Mouse (Mus musculus) embryonic facial prominence, embryonic 15.5 days (tissue): ENCODE measurements around the gene Hs6st1. TPM values are rescaled to one million over a fixed set of nuclear protein-coding genes. Genes with fewer than 3 reads are reported as not detected.

ENCODE experiments used
- ATAC-seq: fragments of 200-750 bp; cut with Nextera tagmentation; 2 replicates; pipeline ENCODE4 v1.8.0; 2017; ENCODE audit warnings: low read depth, moderate TSS enrichment; ENCODE audit not compliant: insufficient number of reproducible peaks, low FRiP score, low TSS enrichment
- H3K27ac ChIP-seq: fragments of 300-500 bp; sonication (generic); replicated peaks from 2 replicates; pipeline ENCODE4 v1.5.1; 2015; ENCODE audit warnings: mild to moderate bottlenecking, inconsistent platforms
- H3K27me3 ChIP-seq: fragments of 300-500 bp; sonication (generic); 2 replicates; pipeline ENCODE4 v1.6.1; 2015; ENCODE audit warnings: inconsistent platforms
- H3K36me3 ChIP-seq: fragments of 300-500 bp; sonication (generic); 2 replicates; pipeline ENCODE4 v1.6.1; 2015; ENCODE audit warnings: mild to moderate bottlenecking, inconsistent platforms
- H3K4me1 ChIP-seq: fragments of 300-500 bp; sonication (generic); 2 replicates; pipeline ENCODE4 v1.6.1; 2015; ENCODE audit warnings: inconsistent platforms
- H3K4me2 ChIP-seq: fragments of 300-500 bp; sonication (generic); replicated peaks from 2 replicates; pipeline ENCODE4 v1.6.1; 2015; ENCODE audit warnings: mild to moderate bottlenecking, inconsistent platforms
- H3K4me3 ChIP-seq: fragments of 300-500 bp; sonication (generic); replicated peaks from 2 replicates; pipeline ENCODE4 v1.5.1; 2015; ENCODE audit warnings: mild to moderate bottlenecking, inconsistent platforms
- H3K9ac ChIP-seq: fragments of 300-500 bp; sonication (generic); 2 replicates; pipeline ENCODE4 v1.6.1; 2015; ENCODE audit warnings: inconsistent platforms
- H3K9me3 ChIP-seq: fragments of 300-500 bp; sonication (generic); replicated peaks from 2 replicates; pipeline ENCODE4 v1.6.1; 2016; ENCODE audit warnings: inconsistent platforms
- WGBS: fragments of 180-500 bp; shearing (Covaris S2); methylation state at CpG from one replicate; pipeline ENCODE4 v1.1.7; 2015; 5-methylcytosine and 5-hydroxymethylcytosine counted together
- polyA plus RNA-seq: library from polyadenylated mRNA; unstranded; fragments of >200 nt; fragmentation: Nextera tagmentation; extraction: Ambion mirVana; gene quantifications from 2 replicates; pipeline ENCODE4 v1.2.1, GENCODE M21; 2015

The Hs6st1 gene
- polyA plus RNA-seq, 1 experiment from 2014 or later = 8.3 TPM

- H3K4me3 ChIP-seq = no peak overlapping the region
- H3K4me2 ChIP-seq = no peak overlapping the region
- WGBS = 59% methylated on average over 4 of the region's 4 CpGs
- no peaks in the 10 kb centered on the region for H3K27me3 ChIP-seq
- H3K36me3 ChIP-seq = no peaks in the 10 kb centered on the region
- no peak overlapping the region for H3K27ac ChIP-seq
- 0 out of 2 replicates have a peak, but pooled peaks cover 3% of the 10 kb centered on the region for H3K4me1 ChIP-seq
- no peak for ATAC-seq
- H3K9ac ChIP-seq = no peak overlapping the region
- no peaks in the 10 kb centered on the region for H3K9me3 ChIP-seq
Observed at GRCm38 (mm10) chr1:36131154-36131553, 63.0 kb downstream of the Hs6st1 start.

DNA sequence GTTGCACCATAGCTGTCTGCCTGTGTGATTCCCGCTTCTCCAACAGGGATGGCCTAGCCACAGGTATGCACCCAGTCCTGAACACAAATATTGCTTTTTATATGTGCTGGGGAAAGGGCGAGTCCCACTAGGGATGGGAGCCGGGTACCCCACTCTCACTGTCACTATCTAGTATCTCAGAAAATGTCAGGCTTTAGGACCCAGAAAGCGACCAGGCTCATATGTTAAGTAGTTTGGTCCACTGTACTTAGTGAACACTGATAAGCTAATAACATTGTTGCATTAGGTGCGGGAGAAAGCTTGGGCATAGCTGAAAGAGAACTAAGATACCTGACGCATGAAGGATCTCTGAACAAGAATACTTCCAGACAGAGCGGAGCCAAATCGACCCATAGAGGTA lies 63.6 kb downstream of the Hs6st1 start:
- no peak for ATAC-seq
- Histone ChIP-seq H3K9ac (no peak overlapping the region), H3K9me3 (no peaks in the 10 kb centered on the region), H3K27me3 (no peaks in the 10 kb centered on the region), H3K27ac (no peak overlapping the region), H3K4me1 (0 out of 2 replicates have a peak, but pooled peaks cover 3% of the 10 kb centered on the region), H3K36me3 (no peaks in the 10 kb centered on the region), H3K4me2 (no peak overlapping the region), H3K4me3 (no peak overlapping the region)
- 66% methylated on average over 8 of the region's 8 CpGs for WGBS

- 83% methylated on average over 4 of the region's 4 CpGs for WGBS
- Histone ChIP-seq H3K27ac (no peak overlapping the region), H3K9ac (no peak overlapping the region), H3K36me3 (no peaks in the 10 kb centered on the region), H3K4me1 (0 out of 2 replicates have a peak, but pooled peaks cover 3% of the 10 kb centered on the region), H3K4me3 (no peak overlapping the region), H3K4me2 (no peak overlapping the region), H3K9me3 (no peaks in the 10 kb centered on the region), H3K27me3 (no peaks in the 10 kb centered on the region)
- no peak for ATAC-seq
Observed at GRCm38 (mm10) chr1:36132211-36132610, 64.0 kb downstream of the Hs6st1 start.

GRCm38 (mm10) chr1:36133041-36133440 lies 64.8 kb downstream of the Hs6st1 start:
- no peaks in the 10 kb centered on the region for H3K36me3 ChIP-seq
- ATAC-seq = no peak
- no peak overlapping the region for H3K9ac ChIP-seq
- no peak overlapping the region for H3K27ac ChIP-seq
- no peaks in the 10 kb centered on the region for H3K27me3 ChIP-seq
- 0 out of 2 replicates have a peak, but pooled peaks cover 3% of the 10 kb centered on the region for H3K4me1 ChIP-seq
- WGBS = 64% methylated on average over 8 of the region's 8 CpGs
- H3K9me3 ChIP-seq = no peaks in the 10 kb centered on the region
- no peak overlapping the region for H3K4me3 ChIP-seq
- no peak overlapping the region for H3K4me2 ChIP-seq

- H3K9ac ChIP-seq = no peak overlapping the region
- no peaks in the 10 kb centered on the region for H3K36me3 ChIP-seq
- no peak overlapping the region for H3K4me2 ChIP-seq
- no peaks in the 10 kb centered on the region for H3K27me3 ChIP-seq
- no peak for ATAC-seq
- H3K9me3 ChIP-seq = no peaks in the 10 kb centered on the region
- 69% methylated on average over 3 of the region's 3 CpGs for WGBS
- 0 out of 2 replicates have a peak, but pooled peaks cover 3% of the 10 kb centered on the region for H3K4me1 ChIP-seq
- no peak overlapping the region for H3K4me3 ChIP-seq
- no peak overlapping the region for H3K27ac ChIP-seq
Observed at GRCm38 (mm10) chr1:36133647-36134046, 65.4 kb downstream of the Hs6st1 start.

- Histone ChIP-seq H3K4me2 (no peak overlapping the region), H3K9me3 (no peaks in the 10 kb centered on the region), H3K4me1 (0 out of 2 replicates have a peak, but pooled peaks cover 3% of the 10 kb centered on the region), H3K27me3 (no peaks in the 10 kb centered on the region), H3K9ac (no peak overlapping the region), H3K4me3 (no peak overlapping the region), H3K27ac (no peak overlapping the region), H3K36me3 (no peaks in the 10 kb centered on the region)
- 2% methylated on average over 3 of the region's 3 CpGs for WGBS
- ATAC-seq = no peak
Observed at GRCm38 (mm10) chr1:36134584-36134983, 66.4 kb downstream of the Hs6st1 start.

GRCm38 (mm10) chr1:36140311-36140710 lies 72.1 kb downstream of the Hs6st1 start:
- ATAC-seq = no peak
- Histone ChIP-seq H3K4me2 (no peak overlapping the region), H3K27me3 (no peaks in the 10 kb centered on the region), H3K36me3 (peaks cover 26% of the 10 kb centered on the region), H3K9ac (no peak overlapping the region), H3K4me1 (no peaks in the 10 kb centered on the region), H3K9me3 (no peaks in the 10 kb centered on the region), H3K27ac (no peak overlapping the region), H3K4me3 (no peak overlapping the region)
- 94% methylated on average over 15 of the region's 15 CpGs for WGBS

- Histone ChIP-seq H3K27me3 (no peaks in the 10 kb centered on the region), H3K4me3 (no peak overlapping the region), H3K27ac (no peak overlapping the region), H3K4me1 (no peaks in the 10 kb centered on the region), H3K9ac (no peak overlapping the region), H3K9me3 (no peaks in the 10 kb centered on the region), H3K4me2 (no peak overlapping the region), H3K36me3 (peaks cover 60% of the 10 kb centered on the region)
- ATAC-seq = no peak
- 18% methylated on average over 1 of the region's 1 CpGs for WGBS
Observed at GRCm38 (mm10) chr1:36145050-36145449, 76.8 kb downstream of the Hs6st1 start.

DNA sequence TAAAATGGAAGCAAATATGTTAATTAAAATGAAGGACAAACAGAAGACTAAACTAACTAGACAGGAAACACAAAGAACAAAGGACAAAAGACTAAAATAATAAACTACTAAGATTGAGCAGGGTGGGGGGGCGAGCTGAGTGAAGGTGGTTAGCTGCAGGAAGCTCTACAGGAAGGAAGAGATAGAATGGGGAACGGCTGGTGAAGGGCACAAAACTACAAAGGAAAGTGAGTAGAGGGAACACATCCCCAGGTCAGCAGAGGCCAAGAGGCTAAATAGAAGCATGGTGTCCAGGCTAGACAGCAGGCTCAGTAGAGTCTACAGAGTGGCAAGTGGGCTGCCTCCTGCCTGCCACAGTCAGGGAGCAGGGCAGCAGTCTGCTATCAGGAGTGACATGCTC lies 80.6 kb downstream of the Hs6st1 start:
- no peaks in the 10 kb centered on the region for H3K9me3 ChIP-seq
- H3K27me3 ChIP-seq = no peaks in the 10 kb centered on the region
- H3K4me2 ChIP-seq = no peak overlapping the region
- H3K27ac ChIP-seq = no peak overlapping the region
- ATAC-seq = no peak
- peaks cover 78% of the 10 kb centered on the region for H3K36me3 ChIP-seq
- 58% methylated on average over 2 of the region's 2 CpGs for WGBS
- H3K9ac ChIP-seq = no peak overlapping the region
- no peaks in the 10 kb centered on the region for H3K4me1 ChIP-seq
- no peak overlapping the region for H3K4me3 ChIP-seq

DNA sequence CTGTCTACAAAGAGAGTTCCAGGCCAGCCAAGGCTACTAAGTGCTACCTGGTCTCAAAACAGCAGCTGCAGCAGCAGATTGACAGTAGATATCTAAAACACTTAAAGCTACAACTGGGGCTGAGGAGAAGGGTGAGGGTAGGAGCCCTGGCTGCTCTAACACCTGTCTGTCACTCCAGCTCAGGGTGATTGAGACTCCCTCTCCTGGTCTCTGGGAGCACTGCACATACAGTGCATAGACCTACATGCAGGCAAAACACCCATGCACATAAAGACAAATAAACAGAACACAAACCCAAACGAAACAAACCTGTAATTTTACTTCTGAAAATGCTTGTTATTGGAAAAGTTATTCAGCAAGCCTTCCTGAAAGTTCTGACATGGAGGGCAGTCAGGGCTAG lies 81.2 kb downstream of the Hs6st1 start:
- Histone ChIP-seq H3K9ac (no peak overlapping the region), H3K4me3 (no peak overlapping the region), H3K4me1 (no peaks in the 10 kb centered on the region), H3K27ac (no peak overlapping the region), H3K36me3 (peaks cover 76% of the 10 kb centered on the region), H3K9me3 (no peaks in the 10 kb centered on the region), H3K27me3 (no peaks in the 10 kb centered on the region), H3K4me2 (no peak overlapping the region)
- no peak for ATAC-seq
- 63% methylated on average over 1 of the region's 1 CpGs for WGBS
